Mouse (Mus musculus): Measurements from ENCODE around the gene Mtmr11. TPM values are rescaled to one million over a fixed set of nuclear protein-coding genes. Genes with fewer than 3 reads are reported as not detected.

Mtmr11 gene
- polyA plus RNA-seq (2015; fragmentation: Illumina TruSeq; extraction: RNeasy Lipid Tissue Mini Kit (QIAGEN cat#74804); ENCODE audit: insufficient read depth, low read depth, low replicate concordance), result 4.8 TPM

DNA sequence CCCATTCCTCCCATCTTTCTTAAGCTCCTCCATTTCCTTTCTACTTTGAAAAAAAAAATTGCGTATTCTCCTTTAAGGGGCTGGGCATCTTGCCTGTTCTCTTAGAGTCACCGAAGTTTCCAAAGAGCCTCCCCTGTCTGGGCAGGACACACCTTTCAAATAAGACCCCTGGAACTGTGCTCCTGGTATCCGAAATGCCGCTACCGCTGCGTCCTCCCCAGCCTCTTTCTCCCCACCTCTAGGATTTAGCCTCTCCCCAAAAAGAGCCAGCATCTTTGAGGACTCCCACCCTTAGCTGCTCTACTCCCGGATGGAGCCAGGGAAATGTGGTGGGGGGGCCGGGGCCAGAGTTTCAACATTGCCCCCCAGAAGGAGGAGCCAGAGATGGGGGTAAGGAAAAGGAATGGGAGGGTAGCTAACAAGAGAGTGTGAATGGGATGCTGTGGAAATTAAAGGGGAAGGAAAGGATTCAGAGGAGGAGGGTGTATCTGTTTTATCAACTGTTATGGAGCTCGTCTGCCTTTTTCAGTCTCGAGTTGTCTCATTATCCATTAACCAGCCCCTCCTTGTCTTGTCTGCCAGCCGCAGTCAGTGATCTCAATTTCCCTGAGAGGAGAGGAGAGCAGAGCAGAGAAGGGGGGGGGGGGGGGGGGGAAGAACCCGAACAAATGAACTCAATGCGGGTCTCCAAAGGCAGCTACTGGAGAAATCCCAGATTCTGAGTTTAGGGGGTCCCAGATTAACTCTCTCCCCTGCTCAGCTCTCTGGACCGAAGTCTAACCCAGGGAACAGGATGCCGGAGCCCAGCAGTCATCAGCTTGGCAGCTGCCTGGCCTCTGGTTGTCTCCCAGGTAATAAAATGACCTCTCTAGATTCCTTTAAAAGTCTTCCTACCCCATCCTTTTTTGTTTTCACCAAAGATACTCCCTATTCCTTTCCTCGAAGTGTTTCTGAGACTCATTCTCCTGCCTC is at the start of gene Mtmr11:
Gene Mtmr11 (plus strand): TSS at position 136 of the 972 bp plus-strand sequence.

DNA sequence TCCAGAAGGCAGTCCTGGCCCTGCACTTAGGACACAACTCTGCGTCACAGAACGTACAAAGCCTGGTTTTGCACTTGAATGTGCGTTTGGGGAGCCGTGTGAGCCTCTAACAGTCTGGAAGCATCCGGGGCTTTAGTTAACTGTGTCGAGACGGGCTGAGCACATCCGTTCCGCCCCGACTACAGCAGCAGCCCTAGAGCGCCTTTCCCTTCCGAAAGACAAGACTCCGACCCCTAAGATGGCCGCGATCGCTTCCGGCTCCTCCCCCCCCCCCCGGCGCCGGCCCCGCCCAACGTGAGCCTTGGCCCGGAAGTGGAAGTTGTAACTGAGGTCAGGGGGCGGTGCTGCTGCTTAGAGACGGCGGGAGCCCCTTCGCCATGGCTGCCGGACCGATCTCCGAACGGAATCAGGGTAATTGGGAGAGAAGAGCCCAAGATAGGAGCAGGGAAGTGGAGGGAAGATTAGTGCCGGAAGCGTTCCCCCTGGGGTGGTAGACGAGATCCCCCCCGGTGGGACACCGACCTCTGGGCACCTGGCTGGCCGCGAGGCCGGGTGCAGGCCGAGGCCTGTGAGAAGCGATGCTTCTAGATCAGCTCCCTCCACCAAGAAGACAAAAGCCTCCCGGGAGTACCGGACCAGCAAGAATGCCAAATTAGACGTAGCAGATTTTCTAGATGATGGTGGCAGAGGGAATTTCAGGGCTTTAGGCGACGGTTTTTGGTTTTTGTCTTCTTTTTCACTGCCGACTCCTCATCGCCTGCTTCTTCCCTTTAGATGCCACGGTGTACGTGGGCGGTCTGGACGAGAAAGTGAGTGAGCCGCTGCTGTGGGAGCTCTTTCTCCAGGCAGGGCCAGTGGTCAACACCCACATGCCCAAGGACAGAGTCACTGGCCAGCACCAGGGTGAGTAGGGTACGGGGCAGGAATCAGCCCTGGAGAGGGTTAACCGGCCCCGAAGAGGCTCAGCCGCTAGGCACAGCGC is 10.7 kb downstream of the Mtmr11 start, which contains the start of gene Sf3b4:
Gene Sf3b4 (plus strand): TSS at position 136 of the 982 bp plus-strand sequence.

DNA sequence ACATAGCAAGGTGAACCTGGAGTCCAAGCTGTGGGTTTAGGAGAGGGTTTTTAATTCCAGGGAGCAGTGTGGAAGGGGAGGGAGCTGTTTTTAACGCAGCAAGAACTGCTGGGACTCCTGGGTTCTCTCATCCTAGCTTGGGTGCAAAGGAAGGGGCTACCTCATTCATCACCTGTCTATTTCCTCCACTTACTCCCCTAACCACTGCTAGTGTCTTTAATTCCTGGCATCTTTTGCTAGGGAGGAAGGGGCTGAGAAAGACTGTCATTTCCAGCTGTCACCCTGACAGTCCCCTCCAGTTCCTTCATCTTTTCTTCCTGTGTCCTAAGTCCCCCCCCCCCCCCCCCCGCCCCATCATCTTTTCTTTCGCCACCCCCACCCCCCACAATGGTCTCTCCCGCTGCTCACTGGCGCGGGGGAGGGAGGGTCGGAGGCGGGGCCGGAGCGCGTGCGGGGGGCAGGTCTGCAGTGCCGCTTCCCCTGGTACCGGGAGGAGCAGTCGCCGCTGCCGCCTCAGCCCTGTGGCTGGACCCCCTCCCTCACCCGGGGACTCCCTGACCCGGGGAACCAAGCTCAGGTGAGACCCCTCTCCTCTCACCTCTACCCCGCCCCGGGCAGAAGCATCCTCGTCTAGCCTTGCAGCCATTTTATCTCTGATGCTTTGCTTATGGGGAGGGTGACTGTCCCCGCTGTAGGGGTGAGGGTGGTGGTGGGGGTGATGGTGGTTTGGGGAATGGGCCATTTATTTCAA is 19.1 kb downstream of the Mtmr11 start, which contains the start of gene Sv2a:
Gene Sv2a (plus strand): TSS at position 425 of the 751 bp plus-strand sequence.

GRCm38 (mm10) chr3:96219661-96220130 is 57.9 kb downstream of the Mtmr11 start, which contains the start of the genes Bola1 and Hist2h2ab:
Gene Bola1, minus strand, starts transcription at chr3:96219709.
Gene Hist2h2ab, plus strand, starts transcription at chr3:96219865.

GRCm38 (mm10) chr3:96220765-96221639 is 59.2 kb downstream of the Mtmr11 start, which contains the start of the genes Hist2h2ac and Hist2h2be:
Gene Hist2h2ac, minus strand, starts transcription at chr3:96220880.
Gene Hist2h2be, plus strand, starts transcription at chr3:96221119.

Other genes with a start within 250 kb of the Mtmr11 start
- gene Anp32e, start 232.8 kb upstream of the Mtmr11 start, polyA plus RNA-seq (2015; fragmentation: Illumina TruSeq; extraction: RNeasy Lipid Tissue Mini Kit (QIAGEN cat#74804); ENCODE audit: insufficient read depth, low read depth, low replicate concordance), result 8.0 TPM
- gene Plekho1, start 166.0 kb upstream of the Mtmr11 start, polyA plus RNA-seq (2015; fragmentation: Illumina TruSeq; extraction: RNeasy Lipid Tissue Mini Kit (QIAGEN cat#74804); ENCODE audit: insufficient read depth, low read depth, low replicate concordance), result 14.3 TPM
- gene Vps45, start 103.5 kb upstream of the Mtmr11 start, polyA plus RNA-seq (2015; fragmentation: Illumina TruSeq; extraction: RNeasy Lipid Tissue Mini Kit (QIAGEN cat#74804); ENCODE audit: insufficient read depth, low read depth, low replicate concordance), result 7.2 TPM
- gene Otud7b, start 57.5 kb upstream of the Mtmr11 start, polyA plus RNA-seq (2015; fragmentation: Illumina TruSeq; extraction: RNeasy Lipid Tissue Mini Kit (QIAGEN cat#74804); ENCODE audit: insufficient read depth, low read depth, low replicate concordance), result 4.3 TPM
- gene Sf3b4, start 10.3 kb downstream of the Mtmr11 start, polyA plus RNA-seq (2015; fragmentation: Illumina TruSeq; extraction: RNeasy Lipid Tissue Mini Kit (QIAGEN cat#74804); ENCODE audit: insufficient read depth, low read depth, low replicate concordance), result 11.0 TPM
- gene Sv2a, start 19.1 kb downstream of the Mtmr11 start, polyA plus RNA-seq (2015; fragmentation: Illumina TruSeq; extraction: RNeasy Lipid Tissue Mini Kit (QIAGEN cat#74804); ENCODE audit: insufficient read depth, low read depth, low replicate concordance), result 3.8 TPM
- 9.0 TPM for gene Bola1, start 57.7 kb downstream of the Mtmr11 start, polyA plus RNA-seq (2015; fragmentation: Illumina TruSeq; extraction: RNeasy Lipid Tissue Mini Kit (QIAGEN cat#74804); ENCODE audit: insufficient read depth, low read depth, low replicate concordance)
- gene Hist2h2ab, start 57.9 kb downstream of the Mtmr11 start, polyA plus RNA-seq (2015; fragmentation: Illumina TruSeq; extraction: RNeasy Lipid Tissue Mini Kit (QIAGEN cat#74804); ENCODE audit: insufficient read depth, low read depth, low replicate concordance), result not detected
- not detected for gene Hist2h2ac, start 58.9 kb downstream of the Mtmr11 start, polyA plus RNA-seq (2015; fragmentation: Illumina TruSeq; extraction: RNeasy Lipid Tissue Mini Kit (QIAGEN cat#74804); ENCODE audit: insufficient read depth, low read depth, low replicate concordance)
- 3.3 TPM for gene Hist2h2be, start 59.1 kb downstream of the Mtmr11 start, polyA plus RNA-seq (2015; fragmentation: Illumina TruSeq; extraction: RNeasy Lipid Tissue Mini Kit (QIAGEN cat#74804); ENCODE audit: insufficient read depth, low read depth, low replicate concordance)
- gene Hist2h3c2, start 77.1 kb downstream of the Mtmr11 start, polyA plus RNA-seq (2015; fragmentation: Illumina TruSeq; extraction: RNeasy Lipid Tissue Mini Kit (QIAGEN cat#74804); ENCODE audit: insufficient read depth, low read depth, low replicate concordance), result not detected
- 53.9 TPM for gene Hist2h2aa2, start 78.3 kb downstream of the Mtmr11 start, polyA plus RNA-seq (2015; fragmentation: Illumina TruSeq; extraction: RNeasy Lipid Tissue Mini Kit (QIAGEN cat#74804); ENCODE audit: insufficient read depth, low read depth, low replicate concordance)
- 9.9 TPM for gene Hist2h2aa1, start 83.5 kb downstream of the Mtmr11 start, polyA plus RNA-seq (2015; fragmentation: Illumina TruSeq; extraction: RNeasy Lipid Tissue Mini Kit (QIAGEN cat#74804); ENCODE audit: insufficient read depth, low read depth, low replicate concordance)
- 5.1 TPM for gene Hist2h3c1, start 84.7 kb downstream of the Mtmr11 start, polyA plus RNA-seq (2015; fragmentation: Illumina TruSeq; extraction: RNeasy Lipid Tissue Mini Kit (QIAGEN cat#74804); ENCODE audit: insufficient read depth, low read depth, low replicate concordance)
- gene Hist2h4, start 101.3 kb downstream of the Mtmr11 start, polyA plus RNA-seq (2015; fragmentation: Illumina TruSeq; extraction: RNeasy Lipid Tissue Mini Kit (QIAGEN cat#74804); ENCODE audit: insufficient read depth, low read depth, low replicate concordance), result 2.5 TPM
- gene Hist2h3b, start 106.7 kb downstream of the Mtmr11 start, polyA plus RNA-seq (2015; fragmentation: Illumina TruSeq; extraction: RNeasy Lipid Tissue Mini Kit (QIAGEN cat#74804); ENCODE audit: insufficient read depth, low read depth, low replicate concordance), result not detected
- not detected for gene Hist2h2bb, start 107.7 kb downstream of the Mtmr11 start, polyA plus RNA-seq (2015; fragmentation: Illumina TruSeq; extraction: RNeasy Lipid Tissue Mini Kit (QIAGEN cat#74804); ENCODE audit: insufficient read depth, low read depth, low replicate concordance)
- gene Fcgr1, start 132.0 kb downstream of the Mtmr11 start, polyA plus RNA-seq (2015; fragmentation: Illumina TruSeq; extraction: RNeasy Lipid Tissue Mini Kit (QIAGEN cat#74804); ENCODE audit: insufficient read depth, low read depth, low replicate concordance), result 0.61 TPM

Data from pancreas, adult 10 weeks (tissue).